Mouse (Mus musculus): ENCODE measurements around the gene Tox2. TPM values are rescaled to one million over a fixed set of nuclear protein-coding genes. Genes with fewer than 3 reads are reported as not detected.
A peak's percentile ranks its signal among the peaks of the same experiment; 100 is the strongest.

The Tox2 gene
- polyA plus RNA-seq, 1 experiment from 2014 or later: 0.36 TPM

DNA sequence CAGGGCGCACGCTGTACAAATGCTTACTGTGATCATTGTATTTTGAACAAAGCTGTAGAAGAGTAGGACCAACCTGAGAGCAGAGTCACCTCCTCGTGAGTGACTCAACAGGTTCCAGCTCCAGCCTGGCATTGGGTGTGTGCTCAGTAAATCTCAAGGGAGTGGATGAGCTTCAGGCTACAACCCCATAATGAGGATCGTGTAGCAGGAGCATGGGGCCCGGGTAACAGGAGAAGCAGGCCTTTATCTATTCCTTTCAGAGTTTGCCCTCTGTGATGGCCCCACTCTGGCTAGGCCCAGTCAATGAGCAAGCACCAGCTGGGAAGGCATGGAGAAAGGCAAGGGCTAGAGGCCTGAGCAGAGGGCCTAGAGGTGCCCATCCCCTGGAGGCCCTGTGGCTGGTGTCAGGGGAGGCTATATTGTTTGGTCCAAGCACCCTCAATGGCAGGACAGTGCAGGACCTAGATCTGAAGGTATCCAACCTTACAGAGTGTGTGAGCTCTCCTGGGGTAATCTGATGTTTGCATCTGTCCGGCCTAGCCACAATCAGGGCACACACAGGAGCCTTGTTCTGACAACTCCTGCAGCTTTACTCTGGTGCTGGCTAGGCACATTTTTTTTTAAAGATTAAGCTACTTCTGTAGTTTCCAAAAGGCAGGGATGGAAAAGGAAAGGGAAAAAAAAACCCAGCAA, 58.6 kb downstream of the Tox2 start:
- DNase-seq: peak; percentile 48
- no peaks in the 10 kb centered on the region for H3K9me3 ChIP-seq (replicated peaks)
- H3K36me3 ChIP-seq: no peaks in the 10 kb centered on the region
- 39% methylated on average over 6 of the region's 6 CpGs for WGBS (ENCODE audit: insufficient replicate concordance)
- 0 out of 2 replicates have a peak overlapping the region, but pooled peaks have one; percentile 8 for H3K4me2 ChIP-seq
- peaks cover 28% of the 10 kb centered on the region for H3K4me1 ChIP-seq (replicated peaks)
- no peaks in the 10 kb centered on the region for H3K27me3 ChIP-seq
- peak; percentile 93 for ATAC-seq (ENCODE audit: low read depth)
- no peak overlapping the region for H3K4me3 ChIP-seq (replicated peaks)
- H3K9ac ChIP-seq: no peak overlapping the region
- peak overlapping the region; percentile 63 for H3K27ac ChIP-seq

DNA sequence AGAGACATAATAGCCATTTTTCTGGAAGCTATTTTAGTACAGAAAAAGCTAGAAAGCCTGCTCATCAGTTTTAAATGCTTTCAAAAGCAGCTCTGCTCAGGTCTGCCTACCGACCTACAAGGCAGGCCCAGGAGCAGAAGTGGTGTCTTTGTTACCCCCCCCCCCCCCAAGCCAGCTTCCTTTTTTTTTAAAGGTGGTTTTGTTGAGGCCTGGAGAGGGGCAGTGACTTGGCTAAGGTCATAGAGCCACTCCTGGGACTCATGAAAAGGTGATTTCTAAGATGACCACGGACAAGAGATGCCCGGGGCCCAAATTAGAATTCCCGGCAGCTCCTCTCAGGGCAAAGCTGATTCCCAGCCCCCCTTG, 59.1 kb downstream of the Tox2 start:
- H3K4me2 ChIP-seq: no peak overlapping the region
- no peak for ATAC-seq (ENCODE audit: low read depth)
- no peak overlapping the region for H3K9ac ChIP-seq
- H3K27me3 ChIP-seq: no peaks in the 10 kb centered on the region
- H3K9me3 ChIP-seq (replicated peaks): no peaks in the 10 kb centered on the region
- DNase-seq: no peak
- no peak overlapping the region for H3K4me3 ChIP-seq (replicated peaks)
- H3K4me1 ChIP-seq (replicated peaks): peaks cover 28% of the 10 kb centered on the region
- H3K27ac ChIP-seq: no peak overlapping the region
- no peaks in the 10 kb centered on the region for H3K36me3 ChIP-seq
- whole genome bisulfite sequencing (ENCODE audit: insufficient replicate concordance): 46% methylated on average over 4 of the region's 4 CpGs

DNA sequence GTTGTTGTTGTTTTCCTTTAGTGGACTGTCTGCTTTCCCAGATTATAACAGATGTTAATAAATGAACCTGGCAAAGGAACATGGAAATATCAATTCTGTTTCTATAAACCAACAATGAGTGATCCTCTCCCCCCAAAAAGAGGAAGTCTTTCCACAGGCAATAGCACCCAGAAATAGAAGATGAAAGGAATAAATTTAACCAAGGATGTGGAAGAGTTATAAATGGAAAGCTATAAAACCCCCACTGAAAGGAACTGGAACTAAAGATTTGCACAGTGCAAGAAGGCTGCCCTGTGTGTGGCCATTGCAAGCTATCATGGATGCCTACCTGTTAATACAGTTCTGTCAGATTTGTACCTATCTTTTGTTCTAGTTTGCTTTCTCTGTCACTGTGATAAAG, 64.2 kb downstream of the Tox2 start:
- H3K36me3 ChIP-seq: no peaks in the 10 kb centered on the region
- H3K4me3 ChIP-seq (replicated peaks): no peak overlapping the region
- peaks cover 5% of the 10 kb centered on the region for H3K4me1 ChIP-seq (replicated peaks)
- no peak overlapping the region for H3K9ac ChIP-seq
- no peaks in the 10 kb centered on the region for H3K9me3 ChIP-seq (replicated peaks)
- H3K4me2 ChIP-seq: no peak overlapping the region
- no peak overlapping the region for H3K27ac ChIP-seq
- no peaks in the 10 kb centered on the region for H3K27me3 ChIP-seq
- DNase-seq (no peak), ATAC-seq (ENCODE audit: low read depth) (no peak)

DNA sequence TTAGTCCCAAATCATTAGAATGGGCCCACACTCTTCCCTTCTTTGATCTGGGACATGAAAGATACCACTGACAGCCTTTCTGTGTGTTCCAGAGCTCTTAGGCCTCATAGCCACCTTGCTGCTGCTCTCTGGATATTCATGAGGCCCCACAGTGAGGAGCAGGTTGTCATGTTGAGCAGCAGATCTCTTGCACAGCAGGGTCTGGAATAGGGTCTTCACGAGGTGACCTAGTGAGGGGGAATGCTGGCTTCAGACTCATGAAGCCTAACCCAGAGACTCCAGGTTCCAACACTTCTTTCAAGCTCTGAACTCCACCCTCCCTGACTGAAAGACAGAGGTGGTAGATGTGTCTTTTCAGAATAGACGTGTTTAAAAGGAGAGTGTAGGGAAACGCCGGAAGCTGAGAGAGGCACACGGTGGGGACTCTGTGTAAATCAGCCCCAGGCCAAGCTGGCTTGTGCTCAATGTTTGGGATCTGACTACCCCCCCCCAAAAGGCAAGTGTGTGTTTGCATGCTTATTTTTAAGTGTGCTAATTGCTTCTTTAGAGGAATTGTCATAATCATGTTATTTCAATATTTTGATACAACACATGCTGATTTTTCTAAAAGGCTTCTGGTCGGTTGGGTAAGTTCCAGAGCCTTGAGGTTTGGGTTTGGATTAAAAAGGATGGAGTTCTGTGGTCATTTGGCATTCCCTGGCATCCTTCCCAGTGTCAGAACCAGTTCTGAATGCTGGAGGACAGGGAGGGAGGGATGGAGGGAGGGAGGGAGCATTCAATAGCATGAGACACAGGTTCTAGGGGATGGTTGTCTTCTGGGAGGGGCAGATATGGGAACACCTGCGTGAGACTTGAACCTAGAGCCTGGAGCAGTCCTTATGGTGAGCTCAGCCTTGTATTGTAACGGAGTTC, 68.9 kb downstream of the Tox2 start:
- H3K9ac ChIP-seq: no peak overlapping the region
- ATAC-seq (ENCODE audit: low read depth): no peak
- H3K9me3 ChIP-seq (replicated peaks): no peaks in the 10 kb centered on the region
- no peak overlapping the region for H3K4me2 ChIP-seq
- 0 out of 2 replicates have a peak, but pooled peaks cover 6% of the 10 kb centered on the region for H3K4me1 ChIP-seq (replicated peaks)
- no peak overlapping the region for H3K4me3 ChIP-seq (replicated peaks)
- H3K36me3 ChIP-seq: no peaks in the 10 kb centered on the region
- H3K27ac ChIP-seq: no peak overlapping the region
- H3K27me3 ChIP-seq: peaks cover 5% of the 10 kb centered on the region; the same call in 1 of the 2 replicates
- 57% methylated on average over 8 of the region's 8 CpGs for whole genome bisulfite sequencing (ENCODE audit: insufficient replicate concordance)
- DNase-seq: no peak

DNA sequence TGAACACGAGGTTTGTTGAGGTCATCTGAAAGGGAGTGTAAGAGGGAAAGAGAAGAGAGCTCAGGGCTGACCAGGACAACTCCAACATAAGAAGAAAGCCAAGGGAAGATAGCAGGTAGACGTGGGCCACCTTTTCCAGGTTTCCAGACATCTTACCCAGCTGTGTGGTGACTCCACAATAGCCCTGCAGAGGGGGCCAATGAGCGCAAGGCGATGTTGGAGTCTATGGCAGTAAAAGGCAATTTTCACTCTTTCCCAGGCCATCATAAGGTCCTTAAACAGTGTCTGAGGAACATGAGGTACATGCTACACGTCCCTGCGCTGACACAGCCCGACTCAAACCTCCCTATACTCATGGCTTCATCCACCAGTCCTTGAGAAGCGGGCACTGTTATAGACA, 70.9 kb downstream of the Tox2 start:
- 65% methylated on average over 8 of the region's 8 CpGs for whole genome bisulfite sequencing (ENCODE audit: insufficient replicate concordance)
- no peak overlapping the region for H3K9ac ChIP-seq
- peaks cover 10% of the 10 kb centered on the region for H3K4me1 ChIP-seq (replicated peaks)
- no peak overlapping the region for H3K4me3 ChIP-seq (replicated peaks)
- H3K4me2 ChIP-seq: no peak overlapping the region
- no peak overlapping the region for H3K27ac ChIP-seq
- no peak for ATAC-seq (ENCODE audit: low read depth)
- DNase-seq: no peak
- peaks cover 8% of the 10 kb centered on the region for H3K27me3 ChIP-seq
- no peaks in the 10 kb centered on the region for H3K9me3 ChIP-seq (replicated peaks)
- H3K36me3 ChIP-seq: no peaks in the 10 kb centered on the region

DNA sequence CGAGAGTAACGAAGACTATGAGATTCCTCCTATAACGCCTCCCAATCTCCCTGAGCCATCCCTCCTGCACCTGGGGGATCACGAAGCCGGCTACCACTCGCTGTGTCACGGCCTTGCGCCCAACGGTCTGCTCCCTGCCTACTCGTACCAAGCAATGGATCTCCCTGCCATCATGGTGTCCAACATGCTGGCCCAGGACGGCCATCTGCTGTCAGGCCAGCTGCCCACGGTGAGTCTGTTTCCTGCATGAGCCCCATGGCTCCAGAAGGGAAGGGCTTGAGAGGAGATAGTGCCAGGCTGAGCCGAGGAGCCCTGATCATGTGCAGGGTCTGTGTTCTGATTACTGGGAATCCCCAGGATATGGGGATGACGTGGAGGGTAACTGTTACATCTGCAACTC, 73.1 kb downstream of the Tox2 start:
- no peaks in the 10 kb centered on the region for H3K9me3 ChIP-seq (replicated peaks)
- peaks cover 16% of the 10 kb centered on the region for H3K4me1 ChIP-seq (replicated peaks)
- H3K4me3 ChIP-seq (replicated peaks): no peak overlapping the region
- 72% methylated on average over 14 of the region's 14 CpGs for WGBS (ENCODE audit: insufficient replicate concordance)
- DNase-seq: no peak
- H3K36me3 ChIP-seq: no peaks in the 10 kb centered on the region
- ATAC-seq (ENCODE audit: low read depth): no peak
- H3K9ac ChIP-seq: no peak overlapping the region
- H3K27me3 ChIP-seq: peaks cover 19% of the 10 kb centered on the region
- H3K4me2 ChIP-seq: no peak overlapping the region
- no peak overlapping the region for H3K27ac ChIP-seq

DNA sequence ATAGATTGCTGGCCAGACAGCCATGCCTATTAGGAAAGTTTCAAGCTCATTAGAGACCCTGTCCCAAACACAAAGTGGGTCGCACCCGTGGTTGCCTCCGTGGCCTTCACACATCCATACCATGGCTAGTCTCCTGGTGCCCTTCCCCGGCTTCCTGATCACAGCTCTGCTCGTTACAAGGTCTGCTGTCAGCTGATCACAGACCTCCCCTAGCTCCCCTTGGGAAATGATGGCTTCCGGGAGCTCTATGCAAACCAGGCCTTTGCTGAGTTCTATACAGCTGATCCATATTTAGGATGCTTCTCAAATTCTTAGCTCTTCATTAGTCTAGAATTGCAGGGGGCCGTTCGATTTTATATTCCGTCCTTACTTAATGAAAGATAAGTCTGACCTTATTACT, 75.1 kb downstream of the Tox2 start:
- H3K9me3 ChIP-seq (replicated peaks): no peaks in the 10 kb centered on the region
- 35% methylated on average over 9 of the region's 9 CpGs for WGBS (ENCODE audit: insufficient replicate concordance)
- H3K9ac ChIP-seq: no peak overlapping the region
- no peak overlapping the region for H3K4me2 ChIP-seq
- ATAC-seq (ENCODE audit: low read depth) (no peak), DNase-seq (no peak)
- H3K36me3 ChIP-seq: no peaks in the 10 kb centered on the region
- H3K27me3 ChIP-seq: peaks cover 23% of the 10 kb centered on the region
- peaks cover 16% of the 10 kb centered on the region for H3K4me1 ChIP-seq (replicated peaks)
- H3K27ac ChIP-seq: no peak overlapping the region
- no peak overlapping the region for H3K4me3 ChIP-seq (replicated peaks)

DNA sequence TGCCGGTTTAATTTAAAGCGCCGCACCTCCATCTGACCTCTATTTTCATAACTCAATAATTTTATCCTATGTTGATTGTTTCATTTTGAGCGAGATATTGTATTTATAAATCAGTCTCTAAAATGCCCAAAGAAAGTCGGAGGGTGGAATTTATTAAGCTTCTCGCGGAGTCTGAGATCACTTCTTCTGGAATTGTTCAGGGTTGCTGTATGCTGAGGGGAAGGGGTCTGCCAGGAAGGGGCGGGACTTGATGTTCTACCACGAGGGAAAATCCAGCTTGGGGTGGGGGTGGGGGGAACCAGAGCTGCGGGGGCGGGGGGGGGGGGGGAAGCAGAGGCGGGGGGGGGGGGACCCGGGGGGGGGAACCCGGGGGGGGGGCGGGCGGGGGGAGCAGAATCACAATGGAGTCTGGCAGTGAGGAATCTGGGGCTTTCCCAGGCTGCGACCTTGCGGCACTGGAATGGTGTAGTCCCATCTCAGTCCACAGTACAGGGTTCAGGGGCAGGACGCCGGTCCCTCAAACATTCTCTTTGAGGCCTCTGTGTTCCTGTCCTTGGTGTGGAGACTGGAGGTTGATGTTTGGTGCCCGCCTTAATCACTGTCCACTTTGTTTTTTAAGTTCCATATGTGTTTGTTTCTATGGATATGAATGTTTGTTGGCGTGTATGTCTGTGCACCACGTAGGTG, 77.9 kb downstream of the Tox2 start:
- WGBS (ENCODE audit: insufficient replicate concordance): 51% methylated on average over 16 of the region's 23 CpGs

DNA sequence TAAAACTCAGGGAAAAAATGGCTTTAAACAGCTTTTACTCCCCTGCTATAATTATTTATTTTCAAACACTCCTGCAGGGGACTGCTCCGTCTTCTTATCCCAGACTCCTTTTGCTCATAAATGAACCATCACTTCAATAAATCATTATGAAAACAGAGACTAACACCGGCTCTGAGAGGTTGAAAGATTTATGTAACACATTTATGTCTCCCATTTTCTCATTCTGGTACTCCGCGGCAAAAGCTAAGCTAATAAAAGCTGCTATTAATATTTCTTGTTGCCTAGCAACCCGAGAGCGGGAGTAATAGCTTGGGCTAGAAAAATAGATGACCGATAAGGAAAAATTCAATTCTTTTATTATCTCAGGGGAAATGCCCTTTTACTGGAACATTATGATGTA, 81.9 kb downstream of the Tox2 start:
- H3K4me2 ChIP-seq: peak overlapping the region; percentile 26; the same call in 1 of the 2 replicates
- no peaks in the 10 kb centered on the region for H3K9me3 ChIP-seq (replicated peaks)
- H3K36me3 ChIP-seq: no peaks in the 10 kb centered on the region
- no peak overlapping the region for H3K27ac ChIP-seq
- H3K27me3 ChIP-seq: peaks cover 30% of the 10 kb centered on the region
- H3K4me3 ChIP-seq (replicated peaks): no peak overlapping the region
- H3K9ac ChIP-seq: no peak overlapping the region
- no peak for ATAC-seq (ENCODE audit: low read depth)
- 0 out of 2 replicates have a peak, but pooled peaks cover 4% of the 10 kb centered on the region for H3K4me1 ChIP-seq (replicated peaks)
- DNase-seq: no peak
- 62% methylated on average over 7 of the region's 7 CpGs for WGBS (ENCODE audit: insufficient replicate concordance)

More for the DNA sequence above, 77.9 kb downstream of the Tox2 start:
- Histone ChIP-seq H3K4me3 (replicated peaks) (no peak overlapping the region), H3K4me1 (replicated peaks) (peaks cover 14% of the 10 kb centered on the region), H3K9me3 (replicated peaks) (no peaks in the 10 kb centered on the region), H3K27ac (no peak overlapping the region), H3K4me2 (no peak overlapping the region), H3K36me3 (no peaks in the 10 kb centered on the region), H3K27me3 (peaks cover 20% of the 10 kb centered on the region), H3K9ac (no peak overlapping the region)
- DNase-seq (no peak), ATAC-seq (ENCODE audit: low read depth) (peak; percentile 64)

DNA sequence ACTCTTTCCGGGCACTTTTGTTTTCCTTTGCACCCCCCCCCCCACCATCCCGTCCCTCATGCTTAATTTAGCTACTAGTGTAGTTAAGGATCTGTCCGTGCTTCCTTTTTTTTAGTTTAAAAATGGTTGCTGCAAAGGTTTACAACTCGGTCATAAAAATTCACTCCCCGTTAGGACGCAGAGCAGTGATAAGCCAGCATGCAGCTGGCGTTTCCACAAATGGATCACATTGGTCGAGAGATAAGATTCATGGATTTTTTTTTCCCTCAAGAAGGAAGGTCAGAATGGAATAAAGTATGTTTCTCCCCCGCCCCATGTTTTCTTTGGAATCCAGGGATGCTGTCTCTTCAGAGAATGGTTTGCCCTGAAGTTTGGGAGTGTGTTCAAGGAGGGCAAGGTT, 82.4 kb downstream of the Tox2 start:
- H3K36me3 ChIP-seq: no peaks in the 10 kb centered on the region
- H3K9ac ChIP-seq: no peak overlapping the region
- DNase-seq: no peak
- peak overlapping the region; percentile 26; the same call in 1 of the 2 replicates for H3K4me2 ChIP-seq
- no peak for ATAC-seq (ENCODE audit: low read depth)
- H3K4me1 ChIP-seq (replicated peaks): 0 out of 2 replicates have a peak, but pooled peaks cover 4% of the 10 kb centered on the region
- peaks cover 33% of the 10 kb centered on the region for H3K27me3 ChIP-seq
- H3K4me3 ChIP-seq (replicated peaks): 0 out of 2 replicates have a peak overlapping the region, but pooled peaks have one; percentile 2
- H3K9me3 ChIP-seq (replicated peaks): no peaks in the 10 kb centered on the region
- 15% methylated on average over 9 of the region's 9 CpGs for WGBS (ENCODE audit: insufficient replicate concordance)
- H3K27ac ChIP-seq: no peak overlapping the region

DNA sequence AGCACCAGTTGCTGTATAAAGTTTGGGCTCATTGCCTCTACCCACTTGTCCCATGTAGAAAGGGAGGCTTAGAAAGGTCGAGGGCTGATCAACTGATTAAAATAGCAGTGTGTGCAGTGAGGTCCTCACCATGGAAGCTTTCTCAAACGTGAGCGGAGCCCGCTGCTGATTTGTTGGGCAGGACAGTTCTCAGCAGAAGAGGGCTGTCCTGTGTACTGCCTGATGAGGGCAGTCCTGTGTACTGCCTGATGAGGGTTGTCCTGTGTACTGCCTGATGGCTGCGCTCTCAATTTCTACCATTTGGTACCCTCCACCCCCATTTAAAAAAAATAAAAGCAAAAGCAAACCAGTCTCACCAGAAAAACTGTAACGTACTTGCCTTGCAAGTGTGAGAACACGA, 82.8 kb downstream of the Tox2 start:
- Histone ChIP-seq H3K27me3 (peaks cover 34% of the 10 kb centered on the region), H3K4me1 (replicated peaks) (0 out of 2 replicates have a peak, but pooled peaks cover 4% of the 10 kb centered on the region), H3K36me3 (no peaks in the 10 kb centered on the region), H3K4me2 (peak overlapping the region; percentile 26; the same call in 1 of the 2 replicates), H3K27ac (no peak overlapping the region), H3K9ac (no peak overlapping the region), H3K4me3 (replicated peaks) (0 out of 2 replicates have a peak overlapping the region, but pooled peaks have one; percentile 2), H3K9me3 (replicated peaks) (no peaks in the 10 kb centered on the region)
- WGBS (ENCODE audit: insufficient replicate concordance): 32% methylated on average over 7 of the region's 7 CpGs
- ATAC-seq (ENCODE audit: low read depth) (peak; percentile 55; the same call in 1 of the 2 replicates), DNase-seq (peak; percentile 13)

All from liver, embryonic 13.5 days (tissue).